Mouse (Mus musculus) embryonic facial prominence, embryonic 14.5 days (tissue): ENCODE data around the gene Slc35e2. TPM values are rescaled to one million over a fixed set of nuclear protein-coding genes. Genes with fewer than 3 reads are reported as not detected.
"Not testable (repeated sequence)": the region's sequence is repeated elsewhere in the genome, so short reads cannot be mapped to it uniquely, and the experiment has no call there.

ENCODE experiments used
- ATAC-seq: fragments of 200-750 bp; cut with Nextera tagmentation; 2 replicates; pipeline ENCODE4 v1.8.0; 2017; ENCODE audit warnings: low read depth, moderate number of reproducible peaks, moderate TSS enrichment
- DNase-seq: peaks from one replicate; pipeline ENCODE4 v3.0.0-alpha.2; 2015; ENCODE audit warnings: low spot score
- H3K27ac ChIP-seq: fragments of 300-500 bp; sonication (generic); replicated peaks from 2 replicates; pipeline ENCODE4 v1.5.1; 2014; ENCODE audit warnings: low read depth, mild to moderate bottlenecking, low read length, moderate library complexity
- H3K27me3 ChIP-seq: fragments of 300-500 bp; sonication (generic); replicated peaks from 2 replicates; pipeline ENCODE4 v1.6.1; 2014; ENCODE audit warnings: low read length; ENCODE audit not compliant: control insufficient read depth, insufficient read depth
- H3K36me3 ChIP-seq: fragments of 300-500 bp; sonication (generic); 2 replicates; pipeline ENCODE4 v1.6.1; 2014; ENCODE audit warnings: low read length, mixed read lengths; ENCODE audit not compliant: control insufficient read depth, insufficient read depth
- H3K4me1 ChIP-seq: fragments of 300-500 bp; sonication (generic); 2 replicates; pipeline ENCODE4 v1.6.1; 2014; ENCODE audit warnings: antibody characterized with exemption, low read length; ENCODE audit not compliant: control insufficient read depth, insufficient read depth
- H3K4me2 ChIP-seq: fragments of 300-500 bp; sonication (generic); 2 replicates; pipeline ENCODE4 v1.6.1; 2014; ENCODE audit warnings: low read depth, mild to moderate bottlenecking, low read length, moderate library complexity, mixed read lengths
- H3K4me3 ChIP-seq: fragments of 300-500 bp; sonication (generic); 2 replicates; pipeline ENCODE4 v1.5.1; 2014; ENCODE audit warnings: low read depth, mild to moderate bottlenecking, low read length
- H3K9ac ChIP-seq: fragments of 300-500 bp; sonication (generic); 2 replicates; pipeline ENCODE4 v1.6.1; 2014; ENCODE audit warnings: low read depth, mild to moderate bottlenecking, low read length, moderate library complexity, mixed read lengths
- H3K9me3 ChIP-seq: fragments of 300-500 bp; sonication (generic); 2 replicates; pipeline ENCODE4 v1.6.1; 2016; ENCODE audit warnings: low read length; ENCODE audit not compliant: control insufficient read depth
- WGBS: fragments of 180-500 bp; shearing (Covaris S2); extraction: QIAGEN DNeasy Blood & Tissue Kit; methylation state at CpG from one replicate; pipeline ENCODE4 v1.1.7; 2014; 5-methylcytosine and 5-hydroxymethylcytosine counted together
- polyA plus RNA-seq: library from polyadenylated mRNA; unstranded; fragments of >200 nt; fragmentation: Nextera tagmentation; extraction: Ambion mirVana; gene quantifications from 2 replicates; pipeline ENCODE4 v1.2.1, GENCODE M21; 2014

Gene Slc35e2
- polyA plus RNA-seq, 1 experiment from 2014 or later: 9.2 TPM

DNA sequence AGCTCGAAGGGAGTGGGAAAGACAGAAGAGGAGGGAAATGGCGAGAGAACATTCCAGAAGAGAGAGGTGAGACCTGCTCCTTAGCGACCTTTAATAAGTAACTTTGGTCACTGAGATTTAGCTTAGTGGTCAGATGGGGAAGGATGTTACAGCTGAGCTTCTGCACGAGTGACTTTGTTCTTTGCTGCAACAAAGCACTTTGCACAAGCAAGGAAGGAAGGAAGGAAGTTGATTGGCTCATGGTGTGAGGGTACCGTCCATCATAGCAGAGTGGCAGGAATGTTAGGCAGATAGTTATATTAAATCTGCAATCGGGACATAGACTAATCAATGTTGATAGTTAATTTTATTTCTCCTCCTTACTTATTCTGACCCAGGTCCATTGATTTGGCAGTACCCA is 29.1 kb downstream of the Slc35e2 start:
- H3K36me3 ChIP-seq: peaks cover 85% of the 10 kb centered on the region
- no peak for ATAC-seq
- WGBS: 88% methylated on average over 6 of the region's 6 CpGs

DNA sequence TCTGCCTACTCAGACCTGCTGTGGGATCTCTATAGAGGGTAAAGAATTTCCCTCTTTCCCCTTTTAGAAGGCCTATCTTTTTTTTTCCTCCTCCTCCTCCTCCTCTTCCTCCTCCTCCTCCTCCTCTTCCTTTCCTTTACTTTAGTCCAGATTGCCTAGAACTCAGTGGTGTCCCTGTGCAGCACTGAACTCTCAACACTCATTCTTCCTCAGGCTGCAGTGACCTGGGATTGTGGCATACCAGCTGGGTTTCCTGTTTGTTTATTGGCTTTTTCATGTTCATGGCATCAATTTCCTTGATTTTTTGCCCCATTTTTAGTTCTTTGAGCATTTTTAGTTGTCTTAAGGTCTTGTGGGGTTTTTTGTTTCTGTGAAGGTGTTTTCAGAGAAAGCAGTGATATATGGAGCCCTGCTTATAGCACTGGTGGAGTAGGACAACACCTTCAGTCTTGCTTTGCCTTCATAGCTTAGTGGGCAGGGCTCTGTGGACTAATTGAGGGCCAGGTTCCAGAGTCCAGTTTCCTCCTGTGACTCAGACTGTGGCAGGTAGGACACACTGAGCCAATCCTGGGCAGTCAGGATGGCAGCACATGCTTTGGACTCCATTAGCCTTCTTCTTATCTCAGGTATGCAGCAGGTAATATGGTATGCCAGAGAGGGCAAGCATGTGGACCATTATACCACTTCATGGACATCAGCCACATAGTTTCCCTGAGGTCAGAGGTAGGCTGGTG is 34.7 kb downstream of the Slc35e2 start:
- DNase-seq (no peak), ATAC-seq (no peak)
- no peaks in the 10 kb centered on the region for H3K9me3 ChIP-seq
- H3K4me2 ChIP-seq: no peak overlapping the region
- H3K27me3 ChIP-seq: no peaks in the 10 kb centered on the region
- H3K36me3 ChIP-seq: peaks cover 95% of the 10 kb centered on the region
- no peak overlapping the region for H3K27ac ChIP-seq
- H3K9ac ChIP-seq: no peak overlapping the region
- no peak overlapping the region for H3K4me3 ChIP-seq
- H3K4me1 ChIP-seq: no peaks in the 10 kb centered on the region

More for the DNA sequence above, 29.1 kb downstream of the Slc35e2 start:
- no peak overlapping the region for H3K4me2 ChIP-seq
- no peaks in the 10 kb centered on the region for H3K4me1 ChIP-seq
- H3K27me3 ChIP-seq: no peaks in the 10 kb centered on the region
- H3K4me3 ChIP-seq: no peak overlapping the region
- no peaks in the 10 kb centered on the region for H3K9me3 ChIP-seq
- no peak overlapping the region for H3K9ac ChIP-seq
- DNase-seq: no peak
- H3K27ac ChIP-seq: no peak overlapping the region

DNA sequence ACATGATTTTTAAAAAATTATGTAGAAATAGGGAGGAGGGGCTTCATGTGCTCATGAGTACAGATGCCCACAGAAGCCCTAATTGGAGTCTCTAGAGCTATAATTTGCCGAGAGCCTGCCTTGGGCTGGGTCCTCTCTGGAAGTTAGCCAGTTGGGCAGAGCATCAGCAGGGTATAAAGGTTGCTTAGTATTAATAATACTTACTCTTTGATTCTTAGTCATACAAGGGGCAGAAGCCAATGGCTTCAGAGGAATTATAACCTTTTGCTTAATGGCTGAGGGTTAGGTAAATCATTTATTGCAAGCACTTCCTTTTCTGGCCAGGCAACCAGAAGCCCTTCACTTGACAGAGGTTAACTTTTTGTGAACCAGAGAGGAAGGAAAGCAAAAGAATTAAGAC is 42.3 kb downstream of the Slc35e2 start:
- Histone ChIP-seq H3K4me1 (no peaks in the 10 kb centered on the region), H3K27ac (no peak overlapping the region)
- ATAC-seq: no peak

DNA sequence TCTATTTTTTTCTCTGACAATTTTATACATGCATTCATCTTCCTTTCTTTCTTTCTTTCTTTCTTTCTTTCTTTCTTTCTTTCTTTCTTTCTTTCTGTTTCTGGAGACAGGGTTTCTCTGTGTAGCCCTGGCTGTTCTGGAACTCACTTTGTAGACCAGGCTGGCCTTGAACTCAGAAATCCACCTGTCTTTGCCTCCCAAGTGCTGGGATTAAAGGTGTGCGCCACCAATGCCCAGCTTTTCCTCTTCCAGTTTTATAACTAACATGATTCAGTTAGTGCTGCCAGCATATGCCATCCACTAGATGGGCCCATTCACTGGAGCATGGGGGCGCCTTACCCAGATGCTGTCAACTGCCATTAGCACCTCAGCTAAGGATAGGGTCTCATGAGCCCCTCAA is 44.1 kb downstream of the Slc35e2 start, which contains the start of gene Gm10563:
Gene Gm10563, minus strand, starts transcription at position 101 of the 400 bp plus-strand sequence.
- H3K27me3 ChIP-seq, H3K9ac ChIP-seq, H3K4me3 ChIP-seq, DNase-seq, H3K27ac ChIP-seq, H3K4me2 ChIP-seq, H3K9me3 ChIP-seq, ATAC-seq, H3K4me1 ChIP-seq: not testable (repeated sequence)
- H3K36me3 ChIP-seq: peaks cover 87% of the 10 kb centered on the region
- WGBS: 95% methylated on average over 2 of the region's 2 CpGs

More for the DNA sequence above, 42.3 kb downstream of the Slc35e2 start:
- Histone ChIP-seq H3K4me3 (no peak overlapping the region), H3K9me3 (no peaks in the 10 kb centered on the region), H3K36me3 (peaks cover 84% of the 10 kb centered on the region), H3K27me3 (no peaks in the 10 kb centered on the region), H3K4me2 (no peak overlapping the region), H3K9ac (no peak overlapping the region)
- DNase-seq: no peak
- WGBS: 88% methylated on average over 1 of the region's 1 CpGs

DNA sequence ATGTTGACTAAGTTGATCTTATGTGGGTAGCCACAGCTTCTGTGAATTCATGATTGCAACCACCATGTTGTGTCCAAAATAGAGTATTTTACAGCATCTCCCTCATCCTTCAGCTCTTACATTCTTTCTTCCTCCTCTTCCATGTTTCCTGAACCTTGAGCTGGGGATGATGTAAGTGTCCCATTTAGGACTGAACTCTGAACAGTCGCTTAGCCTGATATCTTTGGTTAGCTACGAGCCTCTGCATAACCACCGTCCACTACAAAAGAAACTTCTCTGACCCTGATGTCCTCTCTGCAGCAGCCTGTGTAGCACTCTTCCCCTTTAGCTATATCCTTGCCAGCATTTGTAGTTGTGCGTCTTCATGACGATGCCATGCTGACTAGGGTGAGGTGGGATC is 44.5 kb downstream of the Slc35e2 start:
- DNase-seq: no peak
- Histone ChIP-seq H3K4me3 (no peak overlapping the region), H3K27me3 (no peaks in the 10 kb centered on the region), H3K9me3 (no peaks in the 10 kb centered on the region), H3K9ac (no peak overlapping the region), H3K36me3 (peaks cover 87% of the 10 kb centered on the region), H3K4me1 (no peaks in the 10 kb centered on the region), H3K4me2 (no peak overlapping the region), H3K27ac (no peak overlapping the region)
- WGBS: 91% methylated on average over 5 of the region's 5 CpGs
- ATAC-seq: no peak

DNA sequence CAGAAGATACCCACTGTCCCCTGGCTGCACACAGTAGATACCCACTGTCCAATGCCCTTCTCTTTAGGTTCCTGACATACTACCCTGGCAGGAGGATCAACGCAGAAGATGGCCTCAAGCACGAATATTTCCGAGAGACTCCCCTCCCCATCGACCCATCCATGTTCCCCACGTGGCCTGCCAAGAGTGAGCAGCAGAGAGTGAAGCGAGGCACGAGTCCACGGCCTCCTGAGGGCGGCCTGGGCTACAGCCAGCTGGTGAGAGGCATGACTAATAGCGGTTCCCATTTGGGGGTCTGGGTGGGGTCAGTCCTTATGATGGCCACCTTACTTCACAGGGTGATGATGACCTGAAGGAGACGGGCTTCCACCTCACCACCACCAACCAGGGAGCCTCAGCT is 48.1 kb downstream of the Slc35e2 start:
- Histone ChIP-seq H3K4me3 (no peak overlapping the region), H3K9ac (no peak overlapping the region), H3K4me1 (peaks cover 13% of the 10 kb centered on the region), H3K36me3 (peaks cover 64% of the 10 kb centered on the region), H3K27me3 (peaks cover 21% of the 10 kb centered on the region), H3K4me2 (no peak overlapping the region), H3K27ac (no peak overlapping the region), H3K9me3 (no peaks in the 10 kb centered on the region)
- ATAC-seq (no peak), DNase-seq (no peak)
- 94% methylated on average over 11 of the region's 11 CpGs for WGBS

DNA sequence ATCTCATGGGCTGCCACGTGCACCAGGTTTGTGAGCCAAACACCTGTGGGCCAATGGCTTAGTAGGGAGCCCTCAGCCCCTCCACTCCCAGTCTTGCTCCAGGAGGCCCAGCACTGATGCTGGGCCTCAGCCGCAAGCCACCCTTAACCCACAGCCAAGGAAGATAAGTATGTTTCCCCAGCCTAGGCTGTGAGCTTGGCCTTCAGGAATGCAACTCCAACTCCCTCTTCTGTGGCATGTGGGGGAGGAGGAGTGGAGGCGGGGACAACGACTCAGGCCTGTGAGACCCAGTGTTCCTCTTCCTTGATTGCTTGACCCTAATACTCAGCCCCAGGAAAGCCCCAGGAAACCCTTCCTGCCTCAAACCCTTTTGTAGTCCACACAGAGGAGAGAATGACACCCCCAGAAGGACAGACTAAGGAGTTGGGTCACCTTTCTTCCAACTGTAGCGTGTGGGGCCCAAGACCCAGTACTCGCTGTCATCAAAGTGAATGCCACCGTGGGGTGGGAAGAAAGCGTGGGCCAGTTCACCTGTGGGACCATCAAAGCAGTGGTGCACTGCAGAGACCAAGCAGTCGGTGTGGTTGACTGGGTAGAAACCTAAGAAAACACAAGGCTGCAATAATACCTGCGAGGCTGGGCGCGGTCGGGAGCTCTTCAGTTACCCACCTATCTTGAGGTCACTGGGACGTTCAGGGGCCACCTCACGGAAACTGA is 50.5 kb downstream of the Slc35e2 start:
- peaks cover 20% of the 10 kb centered on the region for H3K4me1 ChIP-seq
- ATAC-seq (no peak), DNase-seq (peak; percentile 33)
- H3K36me3 ChIP-seq: peaks cover 56% of the 10 kb centered on the region
- H3K4me2 ChIP-seq: peak overlapping the region; percentile 70
- WGBS: 64% methylated on average over 15 of the region's 15 CpGs
- no peaks in the 10 kb centered on the region for H3K9me3 ChIP-seq
- peaks cover 33% of the 10 kb centered on the region for H3K27me3 ChIP-seq
- no peak overlapping the region for H3K9ac ChIP-seq
- 0 out of 2 replicates have a peak overlapping the region, but pooled peaks have one; percentile 44 for H3K4me3 ChIP-seq
- no peak overlapping the region for H3K27ac ChIP-seq

DNA sequence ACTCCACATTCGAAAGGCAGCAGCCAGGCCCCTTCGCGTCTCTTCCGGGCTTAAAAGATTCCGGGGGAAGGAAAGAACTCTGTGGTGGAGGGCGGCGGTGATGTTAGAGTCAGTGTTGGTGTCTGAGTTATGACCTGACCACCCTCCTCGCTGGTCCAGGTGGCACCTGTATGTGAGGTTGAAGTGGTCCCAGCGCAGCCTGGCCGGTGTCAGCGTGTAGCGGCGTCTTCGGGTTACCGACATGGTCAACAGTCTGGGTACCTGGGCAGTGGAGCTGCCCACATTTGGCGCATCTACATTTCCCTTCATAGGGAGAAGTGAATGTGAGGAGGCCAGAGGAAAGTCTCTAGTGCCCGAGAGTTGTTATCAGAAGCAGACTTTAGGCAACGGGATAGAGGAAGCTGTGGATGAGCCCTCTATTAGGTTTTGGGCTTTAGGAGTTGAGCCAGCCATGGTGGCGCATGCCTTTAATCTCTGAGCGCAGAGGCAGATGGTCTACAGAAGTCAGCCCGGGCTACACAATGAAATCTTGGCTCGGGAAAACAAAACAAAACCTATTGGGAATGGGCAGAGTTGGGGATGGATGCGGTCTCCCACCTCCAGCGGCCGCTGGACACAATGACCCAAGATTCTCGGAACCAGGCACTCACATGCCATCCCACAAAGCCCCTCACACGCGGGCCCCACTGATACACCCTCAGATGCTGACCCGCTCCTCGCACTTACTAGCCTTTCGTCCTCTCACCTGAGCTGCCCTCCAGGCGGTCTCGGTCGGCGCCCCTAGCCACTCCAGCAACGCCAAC is 51.3 kb downstream of the Slc35e2 start:
- H3K9me3 ChIP-seq: no peaks in the 10 kb centered on the region
- peaks cover 56% of the 10 kb centered on the region for H3K36me3 ChIP-seq
- peak overlapping the region; percentile 44 for H3K4me3 ChIP-seq
- DNase-seq (no peak), ATAC-seq (no peak)
- H3K9ac ChIP-seq: peak overlapping the region; percentile 58
- 27% methylated on average over 30 of the region's 36 CpGs for WGBS
- H3K4me1 ChIP-seq: peaks cover 20% of the 10 kb centered on the region
- peak overlapping the region; percentile 70 for H3K4me2 ChIP-seq
- H3K27ac ChIP-seq: no peak overlapping the region
- H3K27me3 ChIP-seq: peaks cover 33% of the 10 kb centered on the region
